Mouse (Mus musculus): ENCODE measurements around the gene Cops6.

Cops6 gene

DNA sequence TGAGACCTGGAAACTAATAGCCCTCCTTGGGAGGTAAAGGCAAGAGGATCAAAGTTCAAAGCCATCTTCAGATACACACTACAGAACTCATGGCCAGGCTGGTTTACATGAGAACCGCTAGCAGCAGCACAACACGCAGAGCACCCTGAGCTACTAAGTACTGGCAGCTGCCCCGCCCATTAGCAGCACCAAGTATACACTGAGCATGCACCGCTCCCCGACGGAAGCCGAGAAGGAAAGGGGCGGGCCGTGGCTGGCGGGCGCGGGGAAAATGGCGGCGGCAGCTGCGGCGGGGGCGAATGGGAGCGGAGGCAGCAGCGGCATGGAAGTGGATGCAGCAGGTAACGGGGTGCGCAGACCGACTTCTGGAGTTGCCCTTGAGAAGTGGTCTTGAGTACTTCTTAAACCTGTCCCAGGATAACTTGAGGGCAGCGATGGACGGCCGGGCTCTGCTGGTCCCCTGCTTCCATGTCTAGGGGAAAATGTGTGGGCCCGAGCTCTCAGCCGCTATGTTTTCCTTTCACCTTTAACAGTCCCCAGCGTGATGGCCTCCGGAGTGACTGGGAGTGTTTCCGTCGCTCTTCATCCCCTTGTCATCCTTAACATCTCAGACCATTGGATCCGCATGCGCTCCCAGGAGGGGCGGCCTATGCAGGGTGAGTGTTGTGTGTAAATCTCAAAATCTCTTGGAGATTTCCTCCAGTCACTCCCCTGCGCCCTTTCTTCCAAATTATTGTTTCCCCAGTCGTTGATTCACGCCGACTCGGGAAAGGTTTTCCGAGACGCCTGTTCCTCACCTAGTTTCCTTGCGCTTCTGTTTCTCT is at the start of gene Cops6:
Cops6 (plus strand) TSS at position 230 of the 824 bp plus-strand sequence.
- peak; percentile 88 for DNase-seq (ENCODE audit: low read depth, low spot score)

GRCm38 (mm10) chr5:138116255-138117198 is 44.3 kb upstream of the Cops6 start, which contains the start of gene Zscan21:
Zscan21 (plus strand) TSS chr5:138116903.
- DNase-seq (ENCODE audit: low read depth, low spot score) = peak; percentile 85

GRCm38 (mm10) chr5:138117199-138118015 is 43.5 kb upstream of the Cops6 start:
- DNase-seq (ENCODE audit: low read depth, low spot score) = peak; percentile 5

- no peak for DNase-seq (ENCODE audit: low read depth, low spot score)
These were observed 42.8 kb upstream of the Cops6 start for GRCm38 (mm10) chr5:138118041-138118440.

DNA sequence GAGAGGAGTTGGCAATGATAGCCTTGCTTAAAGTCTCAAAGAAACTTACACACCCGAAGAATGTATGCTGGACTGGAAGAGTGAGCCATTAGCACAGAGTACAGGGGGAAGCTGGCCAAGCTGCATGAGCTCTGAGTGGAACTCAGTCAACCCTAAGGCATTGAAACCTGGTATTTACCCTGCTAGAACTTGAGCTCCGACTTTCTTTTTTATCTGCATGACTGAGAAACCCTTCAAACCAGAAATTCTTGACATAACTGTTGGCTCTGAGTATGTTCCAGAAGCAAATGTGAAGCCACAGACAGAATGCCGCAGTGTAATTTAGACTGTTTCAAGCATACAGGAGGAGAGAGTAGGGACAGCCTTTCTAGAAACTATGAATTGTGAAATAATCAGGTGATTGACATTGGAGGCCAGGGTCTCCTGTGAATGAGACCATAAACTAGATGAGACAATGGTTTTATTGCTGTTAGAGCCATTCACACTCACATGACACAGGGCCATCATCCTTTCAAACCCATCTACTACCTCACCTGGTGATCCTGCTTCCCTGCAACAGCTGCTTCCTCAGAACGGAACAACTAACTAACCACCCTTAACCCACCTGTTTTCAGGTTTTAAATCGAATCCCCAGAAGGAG is 28.3 kb upstream of the Cops6 start:
- no peak for DNase-seq (ENCODE audit: low read depth, low spot score)

GRCm38 (mm10) chr5:138137257-138137656 is 23.6 kb upstream of the Cops6 start:
- no peak for DNase-seq (ENCODE audit: low read depth, low spot score)

DNA sequence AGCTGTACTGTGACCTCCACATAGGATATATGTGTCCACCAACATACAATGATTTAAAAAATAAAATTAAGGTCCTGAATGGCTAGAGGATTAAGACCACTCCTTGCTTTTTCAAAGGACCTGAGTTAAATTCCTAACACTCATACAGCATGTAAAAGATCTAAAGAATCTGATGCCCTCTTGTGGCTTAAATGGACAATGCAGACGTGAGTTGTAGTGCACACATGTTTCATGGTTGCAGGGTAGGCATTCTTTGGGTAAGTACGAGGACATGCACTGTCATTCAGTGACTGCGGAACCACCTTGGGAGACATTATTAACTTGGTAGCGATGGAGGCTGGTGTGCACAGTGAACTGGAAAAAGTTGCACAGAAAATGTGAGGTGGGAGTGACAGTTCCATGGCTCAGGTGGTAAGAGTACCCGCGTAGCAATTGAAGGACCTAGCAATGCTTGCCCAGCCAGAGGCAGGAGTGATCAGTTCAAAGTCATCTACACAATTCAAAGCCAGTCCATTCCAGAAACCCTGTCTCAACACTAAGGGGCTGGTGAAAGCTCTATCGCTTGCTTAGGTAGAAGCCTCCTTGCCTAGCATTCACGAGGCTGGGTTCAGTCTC is 22.8 kb upstream of the Cops6 start:
- peak; percentile 37 for DNase-seq (ENCODE audit: low read depth, low spot score)

DNA sequence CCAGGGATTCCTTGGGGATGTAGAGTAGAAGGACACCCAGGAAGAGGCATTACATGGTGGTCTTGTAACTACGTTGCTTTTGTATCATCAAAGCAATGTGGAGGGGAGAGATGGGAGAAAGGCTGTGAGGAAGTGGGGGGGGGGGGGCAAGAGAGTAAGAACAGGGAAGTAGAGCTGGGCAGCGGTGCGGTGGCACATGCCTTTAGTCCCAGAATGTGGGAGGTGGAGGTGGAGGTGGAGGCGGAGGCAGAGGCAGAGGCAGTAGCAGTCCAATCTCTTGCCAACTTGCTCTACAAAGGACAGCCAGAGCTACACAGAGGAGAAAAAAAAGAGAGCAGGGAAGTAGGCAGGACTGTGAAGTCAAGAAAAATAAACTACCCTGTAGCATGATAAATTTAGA is 22.3 kb upstream of the Cops6 start:
- no peak for DNase-seq (ENCODE audit: low read depth, low spot score)

DNA sequence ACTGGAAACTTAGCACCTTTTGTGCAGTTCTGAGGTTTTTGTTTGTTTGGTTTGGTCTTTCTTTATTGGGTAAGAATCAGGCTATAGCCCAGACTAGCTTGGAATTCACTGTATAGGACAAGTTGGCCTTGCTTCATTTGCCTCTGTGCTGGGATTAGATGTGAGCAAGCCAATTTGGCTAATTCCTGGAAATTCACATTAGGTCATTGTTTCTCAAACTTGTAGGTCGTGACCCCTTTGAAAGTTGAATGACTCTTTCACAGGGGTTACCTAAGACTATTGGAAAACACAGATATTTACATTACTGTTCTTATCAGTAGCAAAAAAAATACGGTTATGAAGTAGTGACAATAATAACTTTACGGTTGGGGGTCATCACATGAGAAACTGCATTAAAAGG is 6.5 kb upstream of the Cops6 start:
- no peak for DNase-seq (ENCODE audit: low read depth, low spot score)

GRCm38 (mm10) chr5:138155443-138155976 is 5.4 kb upstream of the Cops6 start, which contains the start of gene Zfp113:
Zfp113 (minus strand) TSS chr5:138155744.
- DNase-seq (ENCODE audit: low read depth, low spot score) = peak; percentile 93

DNA sequence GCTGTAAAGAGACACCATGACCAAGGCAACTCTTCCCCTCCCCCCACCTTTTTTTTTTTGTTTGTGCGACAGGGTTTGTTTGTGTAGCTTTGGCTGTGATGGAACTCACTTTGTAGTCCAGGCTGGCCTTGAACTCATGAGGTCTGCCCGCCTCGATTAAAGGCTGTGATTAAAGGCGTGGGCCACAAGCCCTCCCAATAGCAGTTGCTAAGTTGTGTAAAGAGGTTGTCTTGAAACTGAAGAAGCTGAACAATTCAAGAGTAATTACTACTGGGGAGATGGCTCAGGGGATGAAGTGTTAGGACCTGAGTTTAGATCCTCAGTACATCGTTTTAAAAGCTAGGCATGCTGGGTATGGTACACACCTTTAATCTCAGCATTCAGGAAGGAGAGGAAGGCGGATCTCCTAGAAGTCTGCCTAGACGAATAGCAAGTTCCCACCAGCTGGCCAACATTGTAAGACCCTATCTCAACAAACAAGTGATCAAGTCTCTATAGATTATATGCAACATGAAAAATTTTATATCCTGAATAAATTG is 578 bp upstream of the Cops6 start:
- DNase-seq (ENCODE audit: low read depth, low spot score) = no peak

- no peak for DNase-seq (ENCODE audit: low read depth, low spot score)
These were observed 2.2 kb downstream of the Cops6 start for GRCm38 (mm10) chr5:138163046-138163445.

- no peak for DNase-seq (ENCODE audit: low read depth, low spot score)
These were observed 2.7 kb downstream of the Cops6 start for GRCm38 (mm10) chr5:138163610-138164009.

DNA sequence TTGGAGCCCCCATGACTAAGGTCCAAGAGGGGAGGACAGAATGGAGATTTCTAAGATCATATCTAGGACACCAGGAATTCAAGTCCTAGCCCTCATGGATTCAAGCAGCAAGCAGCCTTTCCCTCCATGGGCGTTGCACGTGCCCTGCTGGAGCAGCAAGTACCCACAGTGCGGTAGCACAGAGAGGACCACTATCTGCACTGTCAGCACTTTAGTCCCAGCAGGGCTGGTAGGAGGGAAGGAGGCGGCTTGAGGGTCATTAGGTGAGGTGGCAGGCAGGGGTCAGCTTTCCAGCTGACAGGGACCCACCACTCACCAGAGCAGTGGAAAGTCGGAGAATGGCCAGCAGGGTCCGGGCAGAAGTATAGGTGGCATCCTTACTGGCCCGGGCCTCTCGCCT is 4.7 kb downstream of the Cops6 start:
- no peak for DNase-seq (ENCODE audit: low read depth, low spot score)

- peak; percentile 94 for DNase-seq (ENCODE audit: low read depth, low spot score)
These were observed 10.2 kb downstream of the Cops6 start for GRCm38 (mm10) chr5:138170936-138171561.

DNA sequence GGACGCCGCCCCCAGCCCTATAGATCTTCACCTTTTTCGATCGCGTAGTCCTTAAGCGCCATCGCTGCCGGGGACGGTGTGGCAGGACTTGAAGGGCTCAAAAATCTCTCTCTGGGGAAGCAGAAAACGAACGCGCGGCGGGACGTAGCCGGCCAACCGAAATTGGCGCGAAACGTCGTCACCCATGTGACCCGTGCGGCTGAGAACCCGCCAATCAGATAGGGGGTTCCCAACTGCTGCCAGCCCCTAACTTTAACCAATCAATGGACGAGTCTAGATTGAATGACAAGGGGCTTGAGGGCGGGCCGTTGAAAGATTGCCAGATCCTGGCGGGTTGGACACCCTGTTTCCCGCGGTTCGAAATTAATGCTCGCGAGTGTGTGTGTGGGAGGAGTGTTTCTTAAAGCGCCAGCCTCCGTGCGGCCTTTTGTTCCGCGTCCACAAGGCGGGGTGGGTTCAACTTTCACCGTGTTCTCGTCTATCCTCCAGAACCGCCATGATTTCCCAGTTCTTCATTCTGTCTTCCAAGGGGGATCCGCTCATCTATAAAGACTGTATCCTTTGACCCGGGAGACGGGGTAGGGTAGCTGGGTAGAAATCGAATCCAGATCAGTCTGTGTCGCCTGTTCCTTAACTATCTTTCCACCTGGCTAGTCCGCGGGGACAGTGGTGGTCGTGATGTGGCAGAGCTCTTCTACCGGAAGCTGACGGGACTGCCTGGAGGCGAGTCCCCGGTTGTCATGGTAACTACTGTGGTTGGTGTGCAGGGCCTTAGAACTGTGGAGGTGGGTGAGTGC is 11.0 kb downstream of the Cops6 start, which contains the start of the genes Ap4m1 and Mcm7:
Ap4m1 (plus strand) TSS at position 308 of the 797 bp plus-strand sequence.
Mcm7 (minus strand) TSS at position 728 of the 797 bp plus-strand sequence.
- peak; percentile 95 for DNase-seq (ENCODE audit: low read depth, low spot score)

DNA sequence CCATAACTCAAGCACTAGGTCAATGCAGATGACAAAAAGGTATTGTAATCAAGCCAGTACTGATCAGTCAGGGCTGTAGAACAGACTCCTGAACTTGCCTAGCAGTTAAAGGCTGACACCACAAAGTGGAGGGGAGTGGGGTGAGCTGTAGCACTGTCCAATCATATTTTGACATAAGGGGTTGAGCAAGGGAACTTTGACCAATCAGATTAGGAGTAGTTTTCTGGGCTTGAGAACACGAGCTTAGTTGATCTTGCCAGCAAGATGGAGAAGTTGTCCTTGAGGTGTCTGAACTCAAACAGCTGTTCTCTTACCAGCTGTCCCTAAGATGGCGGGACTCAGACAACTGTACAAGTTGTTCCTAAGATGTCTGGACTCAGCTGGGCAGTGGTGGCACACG is 12.3 kb downstream of the Cops6 start:
- DNase-seq (ENCODE audit: low read depth, low spot score) = no peak

DNA sequence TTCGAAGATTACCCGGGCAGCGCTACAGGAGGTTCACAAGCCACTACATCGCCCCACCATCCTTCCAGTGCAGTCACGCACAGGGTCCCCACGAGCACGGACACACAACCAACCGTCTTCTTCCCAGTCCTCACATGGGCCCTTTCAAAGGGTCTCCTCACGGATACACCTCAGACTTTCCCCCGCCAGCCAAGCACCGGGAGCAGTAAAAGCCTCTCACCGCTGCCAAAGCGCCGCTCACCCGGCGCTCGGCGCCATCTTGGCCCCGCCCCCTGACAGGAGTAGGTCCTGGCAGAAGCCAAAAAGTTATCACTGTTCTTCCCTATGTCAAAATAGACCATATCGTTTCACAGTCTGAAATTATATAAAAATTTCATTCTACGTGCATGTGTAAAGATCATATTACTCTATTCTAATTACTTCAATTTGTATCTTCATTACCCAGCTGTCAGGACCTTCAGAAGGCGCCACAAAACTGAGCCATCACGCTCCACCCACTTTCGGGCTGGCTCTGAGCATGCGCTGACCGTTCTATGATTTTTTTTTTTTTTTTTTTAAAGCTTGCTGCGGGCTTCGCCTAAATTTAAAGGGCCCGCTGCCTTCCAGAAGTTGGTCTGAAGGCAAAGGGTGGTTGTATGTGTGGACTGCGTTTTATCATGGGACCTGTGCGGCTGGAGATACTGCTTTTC is 26.2 kb downstream of the Cops6 start, which contains the start of the genes Taf6 and Cnpy4:
Taf6 (minus strand) TSS at position 502 of the 689 bp plus-strand sequence.
Cnpy4 (plus strand) TSS at position 536 of the 689 bp plus-strand sequence.
- DNase-seq (ENCODE audit: low read depth, low spot score) = peak; percentile 90
